Mouse (Mus musculus): Measurements from ENCODE around the gene Myof. TPM values are rescaled to one million over a fixed set of nuclear protein-coding genes. Genes with fewer than 3 reads are reported as not detected.

Myof gene
- total and polyA plus RNA-seq, 3 experiments: 0.30 to 4.1 (median 0.59) TPM

DNA sequence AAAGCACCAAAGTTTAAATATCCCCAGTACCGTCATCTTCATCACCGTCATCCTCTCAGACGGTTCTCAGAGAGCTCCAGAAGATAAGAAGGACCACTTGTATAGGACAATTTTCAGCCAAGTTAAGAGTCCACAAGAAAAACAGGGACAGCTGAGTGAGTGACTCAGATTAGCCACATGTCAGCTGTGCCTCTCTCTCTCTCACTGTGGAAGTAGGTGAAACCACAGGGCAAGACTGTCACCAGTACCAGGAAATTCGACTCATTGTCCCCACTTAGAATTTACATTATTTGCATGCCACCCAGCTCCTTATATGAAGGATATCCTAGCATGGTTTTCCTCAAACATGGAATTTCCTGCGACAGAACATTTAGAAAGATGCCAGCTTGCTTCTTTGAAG, 88.6 kb downstream of the Myof start:
- no peak overlapping the region for H3K4me2 ChIP-seq (ENCODE audit: insufficient read depth, low read depth, poor library complexity, severe bottlenecking)
- DNase-seq (ENCODE audit: extremely low read depth): no peak
- TF ChIP-seq CHD1 (IDR thresholded peaks at IDR 0.05; ENCODE audit: low read depth, low read length) (no peak), ETS1 (conservative IDR thresholded peaks at IDR 0.05; ENCODE audit: low read depth, low read length) (peak; percentile 58; the same call in 1 of the 2 replicates), MAFK (IDR thresholded peaks at IDR 0.05; ENCODE audit: insufficient replicate concordance, low read length) (no peak), MAZ (IDR thresholded peaks at IDR 0.05; ENCODE audit: low read depth, low read length) (no peak)
- in situ Hi-C loops (cut with MboI; ENCODE audit: low pct_ligation_motif_present, low pct_unique_long_range_greater_than_20kb, low sequenced_read_pairs): loop anchor here (5.0 to 25.0 kb wide), 2 partner anchors 98 to 233 kb away; no protein-coding TSS in a partner anchor
- H3K27ac ChIP-seq (ENCODE audit: insufficient read depth, low read depth): no peak overlapping the region
- no peaks in the 10 kb centered on the region for H3K79me2 ChIP-seq (replicated peaks; ENCODE audit: control insufficient read depth, extremely low read depth, insufficient read depth, poor library complexity, severe bottlenecking)
- no peaks in the 10 kb centered on the region for H3K9me3 ChIP-seq (replicated peaks; ENCODE audit: low read length)
- H3K4me1 ChIP-seq (ENCODE audit: control insufficient read depth in 1 of 2, insufficient read depth in 2 of 2): peaks cover 0 to 20% of the 10 kb centered on the region in 2 experiments; a peak in 2 of 4 replicates
- H3K4me3 ChIP-seq (replicated peaks in 1 of 3; ENCODE audit: low read depth in 2 of 3, low read length in 2 of 3, poor library complexity in 1 of 3): no peak overlapping the region
- H3K9ac ChIP-seq (ENCODE audit: insufficient read depth, low read depth): no peak overlapping the region
- dilution Hi-C loops (cut with MboI; ENCODE audit: extremely low pct_ligation_motif_present, extremely low pct_unique_long_range_greater_than_20kb, low sequenced_read_pairs): no loop called here
- H3K27me3 ChIP-seq (replicated peaks): no peaks in the 10 kb centered on the region
- H3K36me3 ChIP-seq (replicated peaks in 1 of 2; ENCODE audit: control insufficient read depth in 1 of 2, insufficient read depth in 1 of 2, low read length in 1 of 2): peaks cover 0 to 5% of the 10 kb centered on the region in 2 experiments

DNA sequence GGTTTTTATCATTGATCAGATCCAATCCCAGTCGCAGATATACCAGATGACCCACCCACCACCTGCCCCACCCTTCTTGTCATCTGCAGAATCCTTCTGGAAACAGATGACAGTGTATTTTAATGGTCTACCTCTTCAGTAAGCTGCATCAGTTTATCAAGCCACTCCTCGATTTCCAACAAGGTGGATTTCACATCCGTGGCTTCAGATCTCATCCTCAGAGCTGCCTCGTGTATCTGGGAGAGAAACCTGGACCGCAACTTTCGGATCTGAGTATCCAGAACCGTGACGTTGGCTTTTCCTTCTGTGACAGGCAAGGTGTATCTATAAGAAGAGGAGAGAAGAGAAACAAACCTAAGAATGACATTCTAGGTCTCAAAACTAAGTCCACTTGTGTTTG, 89.1 kb downstream of the Myof start:
- Histone ChIP-seq H3K36me3 (replicated peaks in 1 of 2; ENCODE audit: control insufficient read depth in 1 of 2, insufficient read depth in 1 of 2, low read length in 1 of 2) (peaks cover 0 to 6% of the 10 kb centered on the region in 2 experiments), H3K9ac (ENCODE audit: insufficient read depth, low read depth) (no peak overlapping the region), H3K79me2 (replicated peaks; ENCODE audit: control insufficient read depth, extremely low read depth, insufficient read depth, poor library complexity, severe bottlenecking) (no peaks in the 10 kb centered on the region), H3K27me3 (replicated peaks) (no peaks in the 10 kb centered on the region), H3K4me2 (ENCODE audit: insufficient read depth, low read depth, poor library complexity, severe bottlenecking) (no peak overlapping the region), H3K4me3 (replicated peaks in 1 of 3; ENCODE audit: low read depth in 2 of 3, low read length in 2 of 3, poor library complexity in 1 of 3) (no peak overlapping the region), H3K27ac (ENCODE audit: insufficient read depth, low read depth) (no peak overlapping the region), H3K9me3 (replicated peaks; ENCODE audit: low read length) (no peaks in the 10 kb centered on the region), H3K4me1 (ENCODE audit: control insufficient read depth in 1 of 2, insufficient read depth in 2 of 2) (peaks cover 0 to 17% of the 10 kb centered on the region in 2 experiments; a peak in 2 of 4 replicates)
- in situ Hi-C loops (cut with MboI; ENCODE audit: low pct_ligation_motif_present, low pct_unique_long_range_greater_than_20kb, low sequenced_read_pairs) (loop anchor here (25.0 kb wide), 1 partner anchor 233 kb away; no protein-coding TSS in a partner anchor), dilution Hi-C loops (cut with MboI; ENCODE audit: extremely low pct_ligation_motif_present, extremely low pct_unique_long_range_greater_than_20kb, low sequenced_read_pairs) (no loop called here)
- TF ChIP-seq CHD1 (IDR thresholded peaks at IDR 0.05; ENCODE audit: low read depth, low read length) (no peak), ZC3H11A (IDR thresholded peaks at IDR 0.05; ENCODE audit: low read depth, low read length) (no peak), USF2 (conservative IDR thresholded peaks at IDR 0.05; ENCODE audit: low read depth, low read length) (no peak), MEF2A (IDR thresholded peaks at IDR 0.05; ENCODE audit: borderline replicate concordance, low read depth, low read length) (no peak), CTCF (conservative IDR thresholded peaks at IDR 0.05 in 1 of 2, IDR thresholded peaks at IDR 0.05 in 1 of 2; ENCODE audit: low read depth in 2 of 2, low read length in 2 of 2) (no peak), EP300 (IDR thresholded peaks at IDR 0.05; ENCODE audit: low read length) (no peak), JUND (conservative IDR thresholded peaks at IDR 0.05; ENCODE audit: low read depth, low read length) (no peak)
- no peak for DNase-seq (ENCODE audit: extremely low read depth)

DNA sequence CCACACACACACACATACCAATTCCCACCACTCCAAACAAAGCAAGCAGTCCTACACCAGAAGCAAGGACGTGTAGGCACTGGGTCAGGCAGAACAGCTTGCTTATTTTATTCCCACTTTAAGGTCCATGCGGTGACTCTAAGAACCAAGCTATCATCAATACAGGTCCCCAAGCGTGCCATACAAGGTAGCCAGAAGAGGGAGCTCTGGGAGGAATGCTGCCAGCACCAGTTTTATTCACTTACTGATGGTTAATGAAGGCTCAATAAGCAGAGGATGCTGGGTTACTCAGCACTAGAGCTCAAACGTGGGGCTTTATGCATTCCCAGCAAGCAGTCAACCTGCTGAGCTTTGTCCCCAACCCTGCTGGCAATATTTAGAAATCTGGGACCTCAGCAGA, 96.7 kb downstream of the Myof start:
- DNase-seq (ENCODE audit: extremely low read depth): no peak
- Histone ChIP-seq H3K27ac (ENCODE audit: insufficient read depth, low read depth) (no peak overlapping the region), H3K27me3 (replicated peaks) (no peaks in the 10 kb centered on the region), H3K79me2 (replicated peaks; ENCODE audit: control insufficient read depth, extremely low read depth, insufficient read depth, poor library complexity, severe bottlenecking) (no peaks in the 10 kb centered on the region), H3K4me3 (replicated peaks in 1 of 3; ENCODE audit: low read depth in 2 of 3, low read length in 2 of 3, poor library complexity in 1 of 3) (no peak overlapping the region), H3K36me3 (replicated peaks in 1 of 2; ENCODE audit: control insufficient read depth in 1 of 2, insufficient read depth in 1 of 2, low read length in 1 of 2) (peaks cover 0 to 8% of the 10 kb centered on the region in 2 experiments), H3K9ac (ENCODE audit: insufficient read depth, low read depth) (no peak overlapping the region), H3K4me1 (ENCODE audit: control insufficient read depth in 1 of 2, insufficient read depth in 2 of 2) (no peaks in the 10 kb centered on the region), H3K9me3 (replicated peaks; ENCODE audit: low read length) (no peaks in the 10 kb centered on the region), H3K4me2 (ENCODE audit: insufficient read depth, low read depth, poor library complexity, severe bottlenecking) (no peak overlapping the region)
- in situ Hi-C loops (cut with MboI; ENCODE audit: low pct_ligation_motif_present, low pct_unique_long_range_greater_than_20kb, low sequenced_read_pairs) (no loop called here), dilution Hi-C loops (cut with MboI; ENCODE audit: extremely low pct_ligation_motif_present, extremely low pct_unique_long_range_greater_than_20kb, low sequenced_read_pairs) (no loop called here)
- TF ChIP-seq USF2 (conservative IDR thresholded peaks at IDR 0.05; ENCODE audit: low read depth, low read length) (no peak), UBTF (IDR thresholded peaks at IDR 0.05; ENCODE audit: low read depth, low read length) (no peak), TCF12 (IDR thresholded peaks at IDR 0.05; ENCODE audit: low read depth, low read length) (no peak), MEF2A (IDR thresholded peaks at IDR 0.05; ENCODE audit: borderline replicate concordance, low read depth, low read length) (no peak), CTCF (conservative IDR thresholded peaks at IDR 0.05 in 1 of 2, IDR thresholded peaks at IDR 0.05 in 1 of 2; ENCODE audit: low read depth in 2 of 2, low read length in 2 of 2) (peak; percentile 18 to 49; a peak in 2 of 4 replicates), POLR2A (IDR thresholded peaks at IDR 0.05; ENCODE audit: low read depth, low read length) (no peak), ZNF384 (IDR thresholded peaks at IDR 0.05; ENCODE audit: low read depth, low read length) (no peak), RAD21 (IDR thresholded peaks at IDR 0.05; ENCODE audit: low read depth, low read length) (peak; percentile 21), SMC3 (IDR thresholded peaks at IDR 0.05; ENCODE audit: low read depth, low read length) (peak; percentile 43; the same call in 1 of the 2 replicates)

Measured in CH12.LX (cell line).